Mouse (Mus musculus): ENCODE results near the gene Ifne. TPM values are rescaled to one million over a fixed set of nuclear protein-coding genes. Genes with fewer than 3 reads are reported as not detected.

Gene Ifne
- polyA plus RNA-seq (2016; fragmentation: Nextera tagmentation; extraction: Ambion mirVana): not detected in 2 replicates

- H3K9me3 ChIP-seq: no peaks in the 10 kb centered on the region
- H3K4me1 ChIP-seq: peaks cover 3% of the 10 kb centered on the region; the same call in 1 of the 2 replicates
- H3K27me3 ChIP-seq (ENCODE audit: poor library complexity, severe bottlenecking): no peaks in the 10 kb centered on the region
- no peaks in the 10 kb centered on the region for H3K36me3 ChIP-seq (replicated peaks)
- no peak within 1 kb of the TSS for H3K27ac ChIP-seq
- DNase-seq (ENCODE audit: extremely low spot score, low spot score): no peak
- WGBS: 90% methylated on average over 8 of the region's 8 CpGs
- H3K4me3 ChIP-seq: no peak within 1 kb of the TSS
Observed at GRCm38 (mm10) chr4:88880101-88880500, at the start of gene Ifne. Gene Ifne, minus strand, starts transcription at chr4:88880201.

GRCm38 (mm10) chr4:88928341-88929102 lies 48.5 kb upstream of the Ifne start:
- DNase-seq (ENCODE audit: extremely low spot score, low spot score): no peak
- Histone ChIP-seq H3K27me3 (ENCODE audit: poor library complexity, severe bottlenecking) (no peaks in the 10 kb centered on the region), H3K9me3 (peaks cover 3% of the 10 kb centered on the region; the same call in 1 of the 2 replicates), H3K4me1 (no peaks in the 10 kb centered on the region), H3K36me3 (replicated peaks) (peaks cover 14% of the 10 kb centered on the region), H3K27ac (no peak overlapping the region), H3K4me3 (no peak overlapping the region)
- WGBS: 90% methylated on average over 4 of the region's 4 CpGs

- WGBS: 91% methylated on average over 2 of the region's 2 CpGs
- Histone ChIP-seq H3K9me3 (peaks cover 3% of the 10 kb centered on the region; the same call in 1 of the 2 replicates), H3K27me3 (ENCODE audit: poor library complexity, severe bottlenecking) (no peaks in the 10 kb centered on the region), H3K27ac (no peak overlapping the region), H3K36me3 (replicated peaks) (peaks cover 14% of the 10 kb centered on the region), H3K4me3 (no peak overlapping the region), H3K4me1 (no peaks in the 10 kb centered on the region)
- DNase-seq (ENCODE audit: extremely low spot score, low spot score): no peak
Observed at GRCm38 (mm10) chr4:88927850-88928249, 47.8 kb upstream of the Ifne start.

GRCm38 (mm10) chr4:88926637-88927036 lies 46.6 kb upstream of the Ifne start:
- 83% methylated on average over 1 of the region's 1 CpGs for WGBS
- DNase-seq (ENCODE audit: extremely low spot score, low spot score): no peak
- Histone ChIP-seq H3K4me3 (no peak overlapping the region), H3K36me3 (replicated peaks) (peaks cover 14% of the 10 kb centered on the region), H3K9me3 (peaks cover 3% of the 10 kb centered on the region; the same call in 1 of the 2 replicates), H3K27me3 (ENCODE audit: poor library complexity, severe bottlenecking) (no peaks in the 10 kb centered on the region), H3K27ac (no peak overlapping the region), H3K4me1 (no peaks in the 10 kb centered on the region)

- Histone ChIP-seq H3K27ac (no peak overlapping the region), H3K4me3 (no peak overlapping the region), H3K36me3 (replicated peaks) (peaks cover 14% of the 10 kb centered on the region), H3K27me3 (ENCODE audit: poor library complexity, severe bottlenecking) (no peaks in the 10 kb centered on the region), H3K4me1 (no peaks in the 10 kb centered on the region), H3K9me3 (peaks cover 3% of the 10 kb centered on the region; the same call in 1 of the 2 replicates)
- 98% methylated on average over 1 of the region's 1 CpGs for WGBS
- no peak for DNase-seq (ENCODE audit: extremely low spot score, low spot score)
Observed at GRCm38 (mm10) chr4:88926082-88926481, 46.1 kb upstream of the Ifne start.

GRCm38 (mm10) chr4:88925456-88925855 lies 45.5 kb upstream of the Ifne start:
- H3K27ac ChIP-seq: no peak overlapping the region
- H3K27me3 ChIP-seq (ENCODE audit: poor library complexity, severe bottlenecking): no peaks in the 10 kb centered on the region
- no peak overlapping the region for H3K4me3 ChIP-seq
- H3K36me3 ChIP-seq (replicated peaks): peaks cover 14% of the 10 kb centered on the region
- H3K4me1 ChIP-seq: no peaks in the 10 kb centered on the region
- DNase-seq (ENCODE audit: extremely low spot score, low spot score): no peak
- peaks cover 3% of the 10 kb centered on the region; the same call in 1 of the 2 replicates for H3K9me3 ChIP-seq
- 94% methylated on average over 2 of the region's 2 CpGs for WGBS

- peaks cover 3% of the 10 kb centered on the region; the same call in 1 of the 2 replicates for H3K9me3 ChIP-seq
- H3K27ac ChIP-seq: no peak overlapping the region
- no peaks in the 10 kb centered on the region for H3K27me3 ChIP-seq (ENCODE audit: poor library complexity, severe bottlenecking)
- no peak overlapping the region for H3K4me3 ChIP-seq
- H3K36me3 ChIP-seq (replicated peaks): peaks cover 10% of the 10 kb centered on the region
- 93% methylated on average over 5 of the region's 5 CpGs for WGBS
- DNase-seq (ENCODE audit: extremely low spot score, low spot score): no peak
- H3K4me1 ChIP-seq: no peaks in the 10 kb centered on the region
Observed at GRCm38 (mm10) chr4:88921280-88921679, 41.3 kb upstream of the Ifne start.

- Histone ChIP-seq H3K27ac (no peak overlapping the region), H3K27me3 (ENCODE audit: poor library complexity, severe bottlenecking) (no peaks in the 10 kb centered on the region), H3K36me3 (replicated peaks) (no peaks in the 10 kb centered on the region), H3K4me1 (no peaks in the 10 kb centered on the region), H3K9me3 (no peaks in the 10 kb centered on the region), H3K4me3 (no peak overlapping the region)
- DNase-seq (ENCODE audit: extremely low spot score, low spot score): no peak
- 94% methylated on average over 5 of the region's 5 CpGs for WGBS
Observed at GRCm38 (mm10) chr4:88917770-88918460, 37.9 kb upstream of the Ifne start.

GRCm38 (mm10) chr4:88916306-88916705 lies 36.3 kb upstream of the Ifne start:
- Histone ChIP-seq H3K9me3 (no peaks in the 10 kb centered on the region), H3K36me3 (replicated peaks) (no peaks in the 10 kb centered on the region), H3K4me1 (no peaks in the 10 kb centered on the region), H3K27me3 (ENCODE audit: poor library complexity, severe bottlenecking) (no peaks in the 10 kb centered on the region), H3K27ac (no peak overlapping the region), H3K4me3 (no peak overlapping the region)
- DNase-seq (ENCODE audit: extremely low spot score, low spot score): no peak
- WGBS: 88% methylated on average over 4 of the region's 4 CpGs

- 90% methylated on average over 1 of the region's 1 CpGs for WGBS
- no peaks in the 10 kb centered on the region for H3K9me3 ChIP-seq
- no peak overlapping the region for H3K4me3 ChIP-seq
- no peaks in the 10 kb centered on the region for H3K27me3 ChIP-seq (ENCODE audit: poor library complexity, severe bottlenecking)
- H3K36me3 ChIP-seq (replicated peaks): no peaks in the 10 kb centered on the region
- no peak for DNase-seq (ENCODE audit: extremely low spot score, low spot score)
- no peaks in the 10 kb centered on the region for H3K4me1 ChIP-seq
- no peak overlapping the region for H3K27ac ChIP-seq
Observed at GRCm38 (mm10) chr4:88913984-88914383, 34.0 kb upstream of the Ifne start.

GRCm38 (mm10) chr4:88912882-88913281 lies 32.9 kb upstream of the Ifne start:
- no peaks in the 10 kb centered on the region for H3K36me3 ChIP-seq (replicated peaks)
- H3K27ac ChIP-seq: no peak overlapping the region
- 93% methylated on average over 2 of the region's 2 CpGs for WGBS
- no peaks in the 10 kb centered on the region for H3K27me3 ChIP-seq (ENCODE audit: poor library complexity, severe bottlenecking)
- no peak for DNase-seq (ENCODE audit: extremely low spot score, low spot score)
- no peaks in the 10 kb centered on the region for H3K4me1 ChIP-seq
- H3K9me3 ChIP-seq: no peaks in the 10 kb centered on the region
- H3K4me3 ChIP-seq: no peak overlapping the region

- Histone ChIP-seq H3K9me3 (no peaks in the 10 kb centered on the region), H3K27me3 (ENCODE audit: poor library complexity, severe bottlenecking) (no peaks in the 10 kb centered on the region), H3K36me3 (replicated peaks) (no peaks in the 10 kb centered on the region), H3K27ac (no peak overlapping the region), H3K4me1 (no peaks in the 10 kb centered on the region), H3K4me3 (no peak overlapping the region)
- DNase-seq (ENCODE audit: extremely low spot score, low spot score): no peak
- WGBS: 81% methylated on average over 9 of the region's 9 CpGs
Observed at GRCm38 (mm10) chr4:88912187-88912586, 32.2 kb upstream of the Ifne start.
